Mouse (Mus musculus): ENCODE results near the gene Castor1. TPM values are rescaled to one million over a fixed set of nuclear protein-coding genes. Genes with fewer than 3 reads are reported as not detected.
A peak's percentile ranks its signal among the peaks of the same experiment; 100 is the strongest.
"Not testable (repeated sequence)": the region's sequence is repeated elsewhere in the genome, so short reads cannot be mapped to it uniquely, and the experiment has no call there.

The Castor1 gene
- 1 to 10 TPM; 6.3 to 6.6 TPM for total RNA-seq (2021)
- long read RNA-seq, experiment 1, transcript Castor1-201 (9 exons, 1,574 nt), result major isoform, 5 of 7 reads
- long read RNA-seq, experiment 1, partial matches to known transcripts, result 1 of 7 reads
- long read RNA-seq, experiment 1, other reads (novel, unspliced or antisense), result 1 of 7 reads
- long read RNA-seq, experiment 2, transcript Castor1-201 (9 exons, 1,574 nt), result major isoform, 6 of 7 reads
- long read RNA-seq, experiment 2, partial matches to known transcripts, result 0 of 7 reads
- long read RNA-seq, experiment 2, other reads (novel, unspliced or antisense), result 1 of 7 reads

GRCm38 (mm10) chr11:4217914-4218629 is at the start of gene Castor1:
TSS of gene Castor1 (plus strand) at chr11:4218225.
- DNase-seq (ENCODE audit: low spot score in 2 of 2), result peak; percentile 46 to 74

- no peak for DNase-seq (ENCODE audit: low spot score in 2 of 2)
Measured at GRCm38 (mm10) chr11:4174586-4174985, 43.4 kb upstream of the Castor1 start.

DNA sequence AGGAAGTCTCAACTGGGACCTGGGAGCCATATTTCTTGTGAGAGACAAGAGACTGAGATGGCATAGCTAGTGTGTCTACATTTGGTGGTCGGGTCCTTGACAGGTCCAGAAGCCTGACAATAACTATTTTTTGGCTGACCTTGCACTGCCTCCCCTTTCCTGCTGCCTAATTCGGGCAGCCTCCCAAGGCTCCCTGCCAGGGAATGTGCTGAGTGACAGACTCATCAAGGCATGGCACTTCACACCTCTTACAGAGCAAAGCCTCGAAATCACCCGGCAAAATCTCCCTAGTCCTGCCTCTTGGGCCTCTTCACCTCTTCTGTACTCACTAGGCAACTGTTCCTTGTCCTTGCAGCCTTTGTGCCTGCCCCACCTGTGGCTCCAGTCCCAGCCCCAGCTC is 40.3 kb upstream of the Castor1 start:
- no peak for DNase-seq (ENCODE audit: low spot score in 2 of 2)

GRCm38 (mm10) chr11:4182061-4182460 is 36.0 kb upstream of the Castor1 start:
- DNase-seq (ENCODE audit: low spot score in 2 of 2), result no peak

- no peak for DNase-seq (ENCODE audit: low spot score in 2 of 2)
Measured at GRCm38 (mm10) chr11:4183511-4183910, 34.5 kb upstream of the Castor1 start.

GRCm38 (mm10) chr11:4184251-4184952 is 33.6 kb upstream of the Castor1 start:
- DNase-seq (ENCODE audit: low spot score in 2 of 2), result no peak

- DNase-seq (ENCODE audit: low spot score in 2 of 2), result not testable (repeated sequence)
Measured at GRCm38 (mm10) chr11:4185480-4185879, 32.5 kb upstream of the Castor1 start.

- peak; percentile 92 to 95 for DNase-seq (ENCODE audit: low spot score in 2 of 2)
Measured at GRCm38 (mm10) chr11:4186486-4187317, 31.3 kb upstream of the Castor1 start, which contains the start of gene Tbc1d10a. TSS of gene Tbc1d10a (plus strand) at chr11:4186789.

GRCm38 (mm10) chr11:4187318-4187700 is 30.7 kb upstream of the Castor1 start:
- DNase-seq (ENCODE audit: low spot score in 2 of 2), result no peak

- DNase-seq (ENCODE audit: low spot score in 2 of 2), result no peak
Measured at GRCm38 (mm10) chr11:4189182-4189581, 28.8 kb upstream of the Castor1 start.

DNA sequence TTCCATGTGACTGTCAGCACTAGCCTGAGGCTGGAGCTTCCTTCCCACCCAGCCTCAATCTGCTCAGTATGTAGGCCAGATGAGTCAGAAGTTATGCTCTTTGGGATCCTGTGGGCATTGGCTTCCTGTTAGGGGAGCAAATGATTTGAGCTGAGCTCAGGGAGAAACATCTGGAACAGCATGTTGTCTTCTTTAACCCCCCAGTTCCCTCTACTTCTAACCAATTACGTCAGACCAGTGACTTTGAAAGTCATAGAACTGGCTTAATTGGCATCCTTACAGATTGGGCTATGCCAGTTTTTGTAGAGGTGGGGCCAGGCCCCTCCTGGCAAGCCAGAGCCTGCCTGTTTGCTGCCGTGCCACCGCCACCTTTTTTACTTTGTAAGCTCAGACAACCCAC is 27.3 kb upstream of the Castor1 start:
- no peak for DNase-seq (ENCODE audit: low spot score in 2 of 2)

DNA sequence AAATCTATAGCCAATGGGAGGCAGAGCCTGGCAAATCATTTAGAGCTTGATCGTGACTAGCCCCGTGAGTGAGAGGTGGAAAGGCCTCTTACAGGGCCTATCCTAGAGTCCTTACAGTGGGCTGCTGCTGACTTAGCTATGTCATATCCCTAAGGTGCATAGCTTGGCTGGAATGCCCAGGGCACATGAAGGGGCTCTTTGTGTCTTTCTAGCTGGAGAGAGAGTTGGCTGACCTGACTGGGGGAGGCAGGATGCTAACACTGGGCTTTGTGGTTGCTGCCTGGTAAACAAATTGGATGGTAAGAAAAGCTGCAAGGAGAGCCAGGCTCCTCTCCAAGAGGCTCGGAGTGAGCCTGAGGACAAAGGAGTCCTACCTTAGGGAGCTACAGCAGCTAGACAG is 25.3 kb upstream of the Castor1 start:
- DNase-seq (ENCODE audit: low spot score in 2 of 2), result no peak

GRCm38 (mm10) chr11:4193420-4193819 is 24.6 kb upstream of the Castor1 start:
- DNase-seq (ENCODE audit: low spot score in 2 of 2), result no peak

DNA sequence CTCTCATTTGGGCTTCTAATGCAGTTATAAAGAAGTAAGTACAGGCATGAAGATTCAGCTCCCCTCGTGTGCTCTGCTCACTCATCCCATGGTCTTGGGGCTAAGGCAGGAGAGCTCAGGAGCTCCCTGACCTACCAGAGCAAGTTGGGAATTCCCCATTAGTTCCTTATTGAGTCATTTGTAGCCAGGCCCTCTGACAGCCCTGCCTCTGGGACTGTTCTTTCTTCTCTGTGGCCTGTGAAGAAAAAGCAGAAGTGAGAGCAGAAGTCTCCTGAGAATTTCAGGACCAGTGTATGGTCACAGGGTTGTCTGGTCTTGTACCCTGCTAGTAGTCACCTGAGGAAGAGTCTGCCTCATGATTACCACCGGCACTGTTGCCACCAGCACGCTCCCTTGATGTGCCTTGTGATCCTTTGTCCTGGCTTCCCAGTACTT is 22.4 kb upstream of the Castor1 start:
- DNase-seq (ENCODE audit: low spot score in 2 of 2), result no peak

- DNase-seq (ENCODE audit: low spot score in 2 of 2), result no peak
Measured at GRCm38 (mm10) chr11:4196636-4197035, 21.4 kb upstream of the Castor1 start.

- DNase-seq (ENCODE audit: low spot score in 2 of 2), result no peak
Measured at GRCm38 (mm10) chr11:4197691-4198090, 20.3 kb upstream of the Castor1 start.

- DNase-seq (ENCODE audit: low spot score in 2 of 2), result no peak
Measured at GRCm38 (mm10) chr11:4201981-4202700, 15.9 kb upstream of the Castor1 start.

DNA sequence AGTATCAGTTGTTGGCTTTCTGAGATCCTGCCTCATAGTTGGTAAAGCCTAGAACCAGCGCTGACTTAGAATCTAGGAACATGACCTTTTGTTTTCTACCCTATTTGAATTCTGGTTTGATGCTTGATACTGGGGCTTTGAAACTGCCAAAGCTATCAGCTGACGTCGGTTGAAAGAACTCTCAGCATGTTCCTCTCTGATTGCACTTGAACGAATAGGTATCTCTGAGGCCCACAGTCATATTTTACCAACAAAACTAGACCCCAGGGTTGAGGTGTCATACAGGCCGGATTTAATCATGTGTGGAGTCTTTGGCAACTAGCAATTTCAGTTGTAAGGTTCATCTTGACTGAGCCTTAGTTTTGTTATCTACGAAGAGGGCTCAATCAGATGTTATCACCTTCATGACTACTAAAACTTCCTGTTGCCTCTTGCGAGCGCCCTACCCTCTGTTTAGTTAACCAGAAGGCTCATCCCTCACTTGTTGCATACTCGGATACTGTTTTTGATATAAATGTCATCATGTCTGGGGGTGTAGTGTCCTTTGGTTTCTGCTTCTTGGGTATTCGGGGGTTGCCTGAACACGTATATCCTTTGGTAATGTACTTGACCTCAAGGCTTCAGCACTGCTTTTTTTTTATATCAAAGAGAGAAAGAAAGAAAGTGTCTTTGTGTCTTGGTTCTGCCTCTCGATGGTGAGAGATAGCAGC is 14.9 kb upstream of the Castor1 start:
- DNase-seq (ENCODE audit: low spot score in 2 of 2), result no peak

DNA sequence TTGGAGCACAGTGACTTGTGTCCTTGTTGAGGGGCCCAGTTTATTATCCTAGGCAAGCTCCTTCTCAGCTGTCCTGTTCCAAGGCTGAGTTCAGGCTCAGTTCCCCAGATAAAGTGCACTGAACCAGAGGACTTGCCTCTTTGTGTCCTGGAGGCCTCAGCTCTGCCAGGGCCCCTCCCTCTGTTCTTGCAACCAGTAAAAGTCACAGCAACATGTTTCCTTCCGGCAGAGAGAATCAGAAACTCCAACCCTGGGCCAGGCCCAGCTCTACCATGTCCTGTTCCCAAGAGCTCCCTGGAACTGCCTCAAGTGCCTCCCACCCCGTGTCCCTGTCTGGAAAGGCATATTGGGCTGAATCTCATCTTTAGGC is 14.3 kb upstream of the Castor1 start:
- DNase-seq (ENCODE audit: low spot score in 2 of 2), result no peak
